Mouse (Mus musculus) right cerebral cortex, adult 2 months (tissue): ENCODE data around the gene Olfr1215.
"Not testable (repeated sequence)": the region's sequence is repeated elsewhere in the genome, so short reads cannot be mapped to it uniquely, and the experiment has no call there.

Experiments
- DNase-seq, 2 experiments: peaks; one replicate each; pipeline ENCODE4 v3.0.0; 2021 to 2022; ENCODE audit warnings: low spot score in 2 of 2

The Olfr1215 gene

GRCm38 (mm10) chr2:89006873-89007272, at the start of gene Olfr1215:
TSS of gene Olfr1215 (minus strand) at chr2:89006973.
- no peak for DNase-seq

- no peak for DNase-seq
These were observed 25.2 kb upstream of the Olfr1215 start, which contains the start of gene Olfr1217 for GRCm38 (mm10) chr2:89031965-89032364. TSS of gene Olfr1217 (minus strand) at chr2:89032065.

- DNase-seq = not testable (repeated sequence)
These were observed 14.7 kb upstream of the Olfr1215 start for GRCm38 (mm10) chr2:89021436-89021835.

- DNase-seq = no peak
These were observed 11.5 kb upstream of the Olfr1215 start, which contains the start of gene Olfr1216 for GRCm38 (mm10) chr2:89018240-89018639. TSS of gene Olfr1216 (minus strand) at chr2:89018340.

- no peak for DNase-seq
These were observed 14.2 kb downstream of the Olfr1215 start, which contains the start of gene Olfr1214 for GRCm38 (mm10) chr2:88992553-88992952. TSS of gene Olfr1214 (minus strand) at chr2:88992653.

GRCm38 (mm10) chr2:88980181-88980580, 26.6 kb downstream of the Olfr1215 start, which contains the start of gene Gm13762:
TSS of gene Gm13762 (minus strand) at chr2:88980281.
- DNase-seq = no peak

GRCm38 (mm10) chr2:88953669-88954068, 53.1 kb downstream of the Olfr1215 start, which contains the start of gene Olfr1212:
TSS of gene Olfr1212 (plus strand) at chr2:88953969.
- DNase-seq = no peak
